Mouse (Mus musculus): ENCODE results near the gene Rassf7.

Gene Rassf7

DNA sequence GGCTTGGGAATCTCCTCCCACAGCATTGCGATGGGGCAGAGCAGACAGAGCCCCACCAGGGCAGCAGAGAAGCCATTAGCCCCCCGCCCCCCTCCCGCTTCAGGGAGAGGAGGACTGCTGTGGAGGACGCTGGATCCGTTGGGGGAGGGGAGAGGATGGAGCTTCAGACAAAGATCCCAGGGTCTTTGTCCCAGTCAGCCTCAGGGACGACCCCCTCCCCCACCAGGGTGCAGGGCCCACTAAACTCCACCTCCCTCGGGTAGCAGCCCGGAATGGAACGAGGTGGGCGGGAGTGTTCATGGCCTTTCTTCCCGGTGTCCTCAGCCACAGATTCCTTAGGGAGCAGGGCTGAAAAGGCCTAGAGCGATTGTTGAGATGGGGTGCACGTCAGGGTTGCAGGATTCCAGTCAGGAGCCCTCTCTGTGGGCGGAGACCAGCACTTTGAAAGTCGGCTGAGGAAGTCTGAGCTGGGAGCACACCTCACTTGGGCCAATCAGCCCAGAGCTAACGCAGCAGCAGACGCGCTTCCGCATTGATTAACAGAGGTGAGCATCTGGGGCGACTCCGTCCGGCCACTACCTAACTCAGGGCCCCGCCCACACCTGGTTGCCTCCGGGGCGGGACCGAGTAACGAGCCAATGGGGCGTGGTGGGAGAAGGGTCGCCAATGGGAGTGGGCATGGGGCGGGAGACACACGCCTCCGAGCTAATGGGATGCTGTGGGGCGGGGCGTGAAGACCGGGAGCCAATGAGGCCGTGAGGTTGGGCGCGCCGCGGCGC is at the start of gene Rassf7:
TSS of gene Rassf7 (plus strand) at position 760 of the 779 bp plus-strand sequence.
- peak; percentile 82 for DNase-seq (ENCODE audit: low spot score)

DNA sequence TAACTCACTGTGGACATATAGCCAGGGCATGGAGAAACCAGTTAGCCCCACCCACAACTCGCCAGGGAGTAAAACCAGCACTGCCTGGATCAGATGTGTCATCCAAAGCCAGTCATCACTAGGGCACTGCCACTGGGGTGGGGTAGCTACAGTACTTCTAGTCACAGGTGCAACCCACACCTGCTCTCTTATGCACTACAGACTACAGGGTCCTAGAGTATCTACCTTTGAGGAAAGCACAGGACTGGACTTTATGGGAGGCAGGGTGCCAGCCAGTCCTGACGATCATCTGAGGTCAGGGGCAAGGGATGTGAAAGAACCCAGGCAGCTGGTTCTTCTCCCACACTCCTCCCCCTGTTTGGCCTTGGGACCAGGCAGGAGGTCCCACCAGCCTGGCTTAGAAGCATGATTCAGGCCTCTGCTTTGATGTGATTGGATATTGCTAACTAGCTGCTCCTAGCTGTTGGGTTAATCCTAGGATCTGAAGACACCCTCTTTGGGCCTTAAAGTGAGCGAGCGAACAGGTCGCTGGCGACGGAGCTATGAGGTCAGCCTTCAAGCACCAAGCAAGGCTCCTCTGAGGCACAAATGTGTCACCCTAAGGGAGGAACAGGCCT is 47.7 kb upstream of the Rassf7 start:
- DNase-seq (ENCODE audit: low spot score): peak; percentile 45

DNA sequence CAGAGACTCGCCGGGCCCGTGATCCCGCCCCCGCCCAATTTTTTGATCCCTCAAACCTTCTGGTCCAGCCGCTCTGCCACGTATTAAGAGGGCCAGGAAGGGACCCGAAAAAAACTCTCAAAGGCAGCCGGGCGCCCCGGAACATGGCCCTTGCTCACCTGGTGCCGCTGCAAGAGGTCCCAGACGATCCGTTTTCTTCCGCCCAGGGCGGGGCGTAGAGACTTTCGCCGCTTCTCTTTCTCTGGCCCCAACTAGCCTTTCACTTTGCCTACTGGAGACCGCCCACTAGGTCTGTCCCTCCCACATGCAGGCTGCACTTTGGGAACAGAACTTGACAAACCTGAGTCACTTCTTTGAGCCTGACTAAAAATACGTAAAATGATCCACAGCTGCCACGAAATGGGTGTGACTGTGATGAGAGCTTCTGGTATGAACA is 47.1 kb upstream of the Rassf7 start:
- DNase-seq (ENCODE audit: low spot score): peak; percentile 67

DNA sequence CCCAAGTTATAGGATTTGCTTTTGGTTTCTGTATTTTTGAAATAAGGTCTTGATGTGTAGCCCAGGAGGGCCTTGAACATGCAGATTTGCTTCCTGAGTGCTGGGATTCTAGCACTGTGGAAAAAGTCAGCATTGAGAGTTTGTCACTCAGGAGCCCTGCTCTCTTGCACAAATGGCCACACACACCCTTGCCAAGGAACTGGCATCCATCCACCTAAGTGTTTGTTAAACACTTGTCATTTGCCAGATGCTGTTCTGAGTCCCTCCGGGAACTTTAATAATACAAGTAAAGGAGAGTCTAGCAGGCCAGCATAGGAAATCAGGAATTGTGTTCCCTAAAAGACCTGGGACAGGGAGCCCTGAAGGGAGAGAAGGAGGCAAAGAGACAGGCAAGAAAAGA is 46.4 kb upstream of the Rassf7 start:
- no peak for DNase-seq (ENCODE audit: low spot score)

DNA sequence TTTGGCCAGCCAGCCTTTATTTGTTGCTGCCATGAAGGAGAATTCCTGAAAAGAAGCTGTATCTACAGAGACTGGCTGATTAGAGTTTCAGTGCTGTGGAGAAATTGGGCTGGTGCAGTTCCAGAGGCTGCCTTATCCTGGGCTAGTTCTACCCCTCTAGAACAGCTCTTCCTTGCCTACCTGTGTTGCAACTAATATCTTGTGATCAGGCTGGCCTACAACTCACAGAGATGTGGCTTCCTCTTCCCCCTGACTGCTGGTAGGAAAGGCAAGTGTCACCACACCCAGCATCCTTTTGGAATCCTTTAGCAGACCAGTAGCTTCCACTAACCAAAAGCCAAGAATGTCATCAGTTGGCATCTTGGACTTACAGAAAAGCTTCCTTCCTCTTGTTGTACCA is 45.8 kb upstream of the Rassf7 start:
- no peak for DNase-seq (ENCODE audit: low spot score)

DNA sequence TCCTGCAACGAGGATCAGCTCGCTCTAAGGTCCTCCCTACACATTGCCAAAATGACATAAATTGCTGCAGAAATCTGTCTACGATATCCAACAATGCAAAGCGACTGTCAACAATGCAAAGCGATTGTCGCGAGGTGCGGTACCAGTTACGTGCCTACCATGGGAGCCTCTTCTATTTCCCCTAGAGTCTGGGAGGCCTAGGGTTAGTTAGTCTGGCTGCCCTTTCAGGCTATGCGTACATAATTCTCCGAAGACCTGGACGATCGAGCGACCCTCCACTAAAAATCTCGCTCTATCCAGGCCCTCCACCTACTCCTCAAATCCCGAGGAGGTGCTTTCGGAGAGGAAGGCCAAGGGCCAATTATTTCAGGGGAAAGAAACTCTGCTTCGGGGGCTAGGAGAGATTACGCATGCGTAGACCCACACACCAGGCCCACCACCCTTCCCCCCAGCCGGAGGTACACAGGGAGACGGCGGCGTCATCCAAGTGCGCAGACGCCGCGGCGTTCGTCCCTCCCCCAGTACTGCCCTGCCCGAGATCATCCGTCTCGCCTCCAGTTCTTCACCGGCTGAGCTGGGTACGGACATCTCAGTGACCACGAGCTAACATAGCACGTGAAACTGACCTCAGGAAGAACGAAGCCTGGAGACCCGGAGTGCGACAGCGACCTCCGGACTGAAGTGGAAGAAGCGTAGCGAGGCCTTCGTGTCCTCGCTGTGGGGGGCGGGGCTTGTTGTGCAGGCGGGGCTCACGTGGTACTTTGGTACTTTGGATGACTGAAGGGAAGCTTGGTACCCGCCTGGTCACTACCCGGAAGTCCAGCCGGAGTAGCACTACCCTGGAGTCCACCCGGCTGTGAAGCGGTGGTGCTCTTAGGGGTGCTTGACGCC is 43.3 kb upstream of the Rassf7 start, which contains the start of gene Rnh1:
TSS of gene Rnh1 (minus strand) at position 742 of the 891 bp plus-strand sequence.
- DNase-seq (ENCODE audit: low spot score): peak; percentile 84

DNA sequence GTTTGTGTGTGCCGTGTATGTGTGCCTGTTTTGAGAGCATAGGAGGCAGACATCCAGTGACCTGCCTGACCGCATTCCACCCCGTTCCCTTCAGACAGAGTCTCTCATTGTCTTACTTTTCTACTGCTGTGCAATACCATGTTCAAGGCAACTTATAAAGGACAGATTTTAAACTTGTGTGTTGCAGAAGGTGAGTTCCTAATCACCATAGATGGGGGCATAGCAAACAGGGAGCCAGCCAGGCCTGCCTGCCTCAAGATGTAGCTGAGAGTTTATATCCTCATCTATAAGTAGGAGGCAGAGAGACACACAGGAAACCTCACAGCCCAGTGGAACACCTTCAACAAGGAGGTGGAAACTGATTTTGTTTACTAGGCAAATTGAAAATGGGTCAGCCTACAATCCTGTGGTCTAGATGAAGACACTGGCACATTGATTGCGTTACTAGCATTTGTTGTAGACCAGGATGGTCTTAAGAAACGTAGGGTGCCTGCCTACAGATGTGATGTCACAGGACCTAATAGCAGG is 42.3 kb upstream of the Rassf7 start:
- DNase-seq (ENCODE audit: low spot score): no peak

DNA sequence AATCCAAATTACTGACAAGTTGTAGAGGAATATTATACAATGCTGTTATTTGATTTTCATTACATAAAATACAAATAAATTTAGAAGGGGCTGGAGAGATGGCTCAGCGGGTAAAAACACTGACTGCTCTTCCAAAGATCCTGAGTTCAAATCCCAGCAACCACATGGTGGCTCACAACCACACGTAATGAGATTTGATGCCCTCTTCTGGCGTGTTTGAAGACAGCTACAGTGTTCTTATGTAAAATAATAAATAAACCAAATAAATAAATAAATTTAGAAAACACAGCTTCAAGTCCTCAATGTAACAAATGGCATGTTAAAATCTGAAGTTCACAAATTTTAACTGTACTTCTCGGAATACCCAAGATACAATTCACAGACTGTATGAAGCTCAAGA is 40.6 kb upstream of the Rassf7 start:
- DNase-seq (ENCODE audit: low spot score): no peak

DNA sequence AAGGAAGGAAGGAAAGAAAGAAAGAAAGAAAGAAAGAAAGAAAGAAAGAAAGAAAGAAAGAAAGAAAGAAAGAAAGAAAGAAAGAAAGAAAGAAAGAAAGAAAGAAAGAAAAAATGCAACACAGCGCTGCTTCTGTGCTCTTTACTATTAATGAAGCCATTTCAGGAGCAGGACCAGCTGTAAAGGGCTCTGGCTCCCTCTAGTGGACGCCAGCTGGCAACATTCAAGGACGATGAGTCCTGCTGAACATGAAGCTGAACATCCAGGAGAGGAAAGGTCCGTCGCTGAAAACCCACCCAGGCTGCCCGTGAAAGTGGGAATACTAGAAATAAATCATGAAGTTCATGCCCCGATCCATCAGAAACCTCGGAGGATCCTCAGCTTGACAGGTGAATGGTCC is 39.5 kb upstream of the Rassf7 start:
- peak; percentile 81 for DNase-seq (ENCODE audit: low spot score)

DNA sequence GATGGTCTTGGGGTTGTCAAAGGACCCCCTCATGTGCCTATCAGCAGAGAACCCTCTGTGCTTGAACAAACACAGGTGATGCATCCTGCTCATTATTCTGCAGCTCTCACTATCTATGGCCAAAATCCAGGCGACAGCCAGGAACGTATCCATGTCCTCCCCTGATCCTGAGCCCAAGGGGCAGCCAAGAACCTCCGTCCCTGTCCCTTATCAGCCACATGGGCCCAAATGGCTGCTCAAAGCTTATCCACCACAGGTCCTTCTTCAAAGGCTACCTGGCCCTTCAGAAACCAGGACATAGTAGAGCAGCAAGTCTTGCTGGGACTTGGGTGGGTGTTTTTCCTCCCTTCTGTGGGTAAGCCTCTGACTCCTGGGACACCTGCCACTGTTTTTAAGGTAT is 27.5 kb upstream of the Rassf7 start:
- no peak for DNase-seq (ENCODE audit: low spot score)

DNA sequence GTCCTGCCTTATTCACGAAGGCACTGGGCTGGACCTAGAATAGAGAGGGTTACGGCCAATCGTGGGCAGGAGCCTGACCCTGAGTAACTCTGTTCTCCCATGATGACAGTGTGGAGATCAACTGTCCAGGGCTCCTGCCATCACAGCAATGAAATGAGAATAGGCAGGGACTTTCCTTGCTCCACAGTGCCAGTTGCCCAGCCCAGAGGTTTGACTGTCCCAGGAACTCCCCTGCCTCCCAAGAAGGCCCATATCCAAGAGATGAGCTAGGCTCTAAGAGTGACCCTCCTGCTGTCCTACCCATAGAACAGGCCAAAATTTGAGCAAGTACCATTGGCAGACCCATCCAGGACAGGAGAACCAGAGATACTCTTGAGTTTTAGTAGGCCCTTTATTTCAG is 26.9 kb upstream of the Rassf7 start:
- DNase-seq (ENCODE audit: low spot score): no peak

DNA sequence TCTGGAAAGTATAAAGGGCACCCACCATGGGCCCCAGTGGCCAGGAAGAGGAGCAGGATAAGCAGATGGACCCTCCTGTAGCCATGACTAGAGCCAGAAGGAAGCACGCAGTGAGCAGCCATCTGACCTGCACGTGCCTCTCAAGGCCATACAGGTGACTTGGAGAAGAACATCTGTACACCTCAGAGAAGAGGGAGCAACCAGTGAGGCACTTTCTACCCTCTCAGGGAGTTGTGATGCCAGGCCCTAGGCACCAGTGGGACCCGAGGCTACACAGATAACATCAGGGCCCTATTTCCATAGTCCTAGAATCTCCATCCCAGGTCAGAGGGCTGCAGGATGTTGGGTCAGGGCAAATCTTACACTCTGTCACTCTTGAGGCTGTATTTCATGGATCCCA is 25.4 kb upstream of the Rassf7 start:
- DNase-seq (ENCODE audit: low spot score): no peak

DNA sequence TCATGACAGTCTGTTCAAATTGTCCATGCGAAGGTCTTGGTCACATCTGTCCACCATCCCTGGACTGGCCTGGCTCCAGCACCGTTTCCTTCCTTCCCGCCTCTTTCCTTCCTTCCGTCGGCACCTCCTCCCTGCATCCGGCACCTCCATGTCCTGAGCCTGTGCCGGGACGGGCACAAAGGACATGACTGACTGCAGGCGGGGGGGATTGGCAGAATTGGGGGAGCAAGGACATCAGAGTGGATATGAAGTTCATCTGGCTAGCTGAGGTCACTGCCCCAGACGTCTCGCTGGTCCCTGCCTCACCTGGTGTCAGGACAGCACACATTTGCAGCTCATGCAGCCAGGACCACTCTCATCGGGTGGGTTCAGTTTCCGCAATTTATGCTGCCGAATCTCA is 24.6 kb upstream of the Rassf7 start:
- no peak for DNase-seq (ENCODE audit: low spot score)

DNA sequence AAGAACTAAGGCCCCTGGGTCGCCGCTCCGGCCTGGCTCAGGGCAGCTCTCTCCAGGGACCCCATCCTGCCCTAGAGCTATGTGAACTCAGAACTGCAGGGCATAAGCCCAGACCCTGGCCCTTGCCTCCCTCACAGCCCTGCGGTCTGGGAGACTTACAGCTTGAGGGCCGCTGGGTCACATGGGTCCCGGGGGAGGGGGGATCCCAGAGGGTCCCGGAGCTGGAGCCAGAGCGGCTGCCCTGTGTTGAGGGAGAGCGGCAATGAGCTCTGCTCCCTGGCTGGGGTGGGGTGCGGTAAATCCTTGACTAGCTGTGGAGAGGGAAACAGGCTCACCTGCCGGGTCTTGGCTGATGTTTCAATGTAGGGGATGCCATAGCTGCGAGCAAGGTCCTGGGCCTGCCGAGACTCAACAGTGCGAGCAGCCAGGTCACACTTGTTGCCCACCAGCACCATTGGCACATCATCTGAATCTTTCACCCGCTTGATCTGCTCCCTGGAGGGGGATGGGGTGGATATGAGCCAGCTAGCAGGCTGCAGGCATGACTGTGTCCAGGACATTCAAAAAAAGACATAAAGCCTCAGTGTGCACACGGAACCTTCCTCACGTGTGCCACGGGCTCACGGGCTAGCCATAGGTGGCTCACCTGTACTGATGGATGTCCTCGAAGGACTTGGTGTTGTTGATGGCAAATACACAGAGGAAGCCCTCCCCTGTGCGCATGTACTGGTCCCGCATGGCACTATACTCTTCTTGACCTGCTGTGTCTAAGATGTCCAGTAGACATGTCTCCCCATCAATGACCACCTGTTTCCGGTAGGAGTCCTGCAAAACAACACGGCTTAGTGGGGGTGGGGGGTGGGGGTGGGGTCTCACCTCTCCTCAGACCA is 23.6 kb upstream of the Rassf7 start:
- DNase-seq (ENCODE audit: low spot score): no peak

DNA sequence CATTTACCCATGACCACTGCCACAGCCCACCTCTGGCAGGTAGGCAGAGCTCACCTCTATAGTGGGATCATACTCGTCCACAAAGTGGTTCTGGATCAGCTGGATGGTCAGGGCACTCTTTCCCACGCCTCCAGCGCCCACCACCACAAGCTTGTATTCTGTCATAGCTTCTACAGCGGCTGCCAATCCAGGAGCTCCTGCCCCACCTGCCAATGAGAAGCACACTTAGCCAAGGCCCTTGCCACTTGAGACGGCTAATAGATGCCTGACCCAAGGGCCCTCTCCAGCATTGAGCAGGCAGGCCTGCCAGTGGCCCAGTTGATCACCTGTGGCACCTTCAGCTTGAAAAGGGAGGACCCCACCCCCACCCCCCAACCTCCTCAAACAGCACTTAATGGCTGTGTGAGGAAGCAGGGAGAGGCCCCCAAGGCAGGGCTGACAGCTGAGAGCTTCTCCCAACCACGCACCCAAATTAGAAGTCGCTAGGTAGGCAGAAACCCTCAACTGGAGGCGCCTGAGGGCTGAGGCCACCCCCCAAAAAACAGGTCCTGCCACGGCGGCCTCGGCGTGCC is 22.8 kb upstream of the Rassf7 start:
- no peak for DNase-seq (ENCODE audit: low spot score)

DNA sequence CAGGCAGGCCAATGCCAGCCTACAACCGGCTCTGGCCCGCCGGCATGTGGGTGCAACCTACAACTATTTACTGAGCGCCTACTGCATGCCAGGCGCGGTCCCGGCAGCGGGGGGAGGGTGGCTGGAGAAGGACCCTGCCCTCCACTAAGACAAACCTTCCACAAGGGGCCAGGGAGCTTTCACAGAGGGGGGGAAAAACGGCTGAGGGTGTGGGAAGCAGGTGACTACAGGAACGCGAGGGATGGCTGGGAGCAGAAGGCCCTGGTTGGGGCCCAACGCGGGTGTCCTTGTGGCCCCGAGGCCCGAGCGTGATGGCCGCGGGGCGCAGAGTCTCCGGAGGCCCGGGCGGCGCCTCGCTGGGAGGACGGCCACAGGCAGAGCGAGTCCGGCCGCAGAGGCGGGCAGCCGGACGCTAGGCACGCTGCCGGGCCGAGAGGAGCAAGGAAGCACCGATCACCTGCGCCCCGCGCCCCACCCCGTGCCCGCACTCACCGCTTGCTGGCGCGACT is 22.3 kb upstream of the Rassf7 start:
- DNase-seq (ENCODE audit: low spot score): peak; percentile 70

DNA sequence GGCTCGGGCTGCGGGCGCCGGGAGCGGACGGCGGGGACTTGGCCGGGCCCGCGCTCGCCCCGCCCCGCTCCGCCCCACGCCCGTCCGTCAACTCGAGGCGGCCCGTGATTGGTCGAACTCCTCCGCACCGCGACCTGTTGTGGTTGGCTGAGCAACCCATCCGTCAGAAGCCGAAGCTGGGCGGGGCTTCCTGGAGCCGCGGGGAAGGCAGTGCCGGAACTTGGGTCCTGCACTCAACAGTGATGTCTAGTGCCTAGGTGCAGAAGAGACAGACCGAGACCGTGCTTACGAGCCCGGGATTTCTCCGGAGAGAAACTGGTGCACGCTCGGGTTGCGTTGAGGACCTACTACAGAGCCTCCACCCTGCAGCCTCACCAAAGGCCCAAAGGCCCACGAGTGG is 21.7 kb upstream of the Rassf7 start, which contains the start of the genes Hras and Lrrc56:
TSS of gene Hras (minus strand) at position 58 of the 400 bp plus-strand sequence.
TSS of gene Lrrc56 (plus strand) at position 210 of the 400 bp plus-strand sequence.
- peak; percentile 97 for DNase-seq (ENCODE audit: low spot score)

DNA sequence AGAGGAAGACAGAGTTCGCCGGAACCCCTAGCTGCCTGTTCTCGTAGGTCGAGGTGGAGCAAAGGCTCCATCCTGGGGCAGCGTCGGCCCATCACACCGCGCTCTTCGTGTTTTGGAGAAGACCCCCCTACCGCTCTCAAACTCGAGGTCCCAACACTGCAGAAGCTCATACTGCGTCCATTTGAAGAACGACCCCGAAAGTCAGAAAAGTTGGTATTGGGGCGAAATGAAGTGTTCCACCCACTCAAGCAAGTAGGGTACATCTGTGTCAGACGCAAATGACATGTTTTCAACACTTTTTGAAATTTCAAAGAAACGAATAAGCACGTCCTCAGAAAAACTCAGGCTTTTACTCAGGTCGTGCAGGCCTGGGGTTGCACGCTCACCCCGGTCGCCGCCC is 21.3 kb upstream of the Rassf7 start:
- no peak for DNase-seq (ENCODE audit: low spot score)

DNA sequence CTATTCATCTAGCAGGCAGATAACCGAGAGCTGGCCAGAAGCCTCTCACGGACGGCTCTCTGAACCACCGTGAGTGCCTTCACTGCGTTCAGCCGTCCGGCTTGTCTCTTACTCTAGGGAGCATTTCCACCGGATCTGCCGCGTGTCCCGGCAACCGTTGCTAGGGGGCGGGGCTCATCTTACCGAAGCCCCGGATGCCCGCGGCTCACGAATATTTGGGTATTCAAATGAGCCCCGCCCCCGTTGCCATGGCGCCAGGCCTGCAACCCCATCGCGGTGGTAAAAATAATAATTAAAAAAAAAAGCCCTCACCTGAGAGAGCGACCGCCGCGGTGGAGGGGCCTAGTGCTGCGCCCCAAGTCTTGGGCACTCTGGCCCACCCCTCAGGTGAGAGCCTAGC is 20.8 kb upstream of the Rassf7 start:
- peak; percentile 94 for DNase-seq (ENCODE audit: low spot score)

DNA sequence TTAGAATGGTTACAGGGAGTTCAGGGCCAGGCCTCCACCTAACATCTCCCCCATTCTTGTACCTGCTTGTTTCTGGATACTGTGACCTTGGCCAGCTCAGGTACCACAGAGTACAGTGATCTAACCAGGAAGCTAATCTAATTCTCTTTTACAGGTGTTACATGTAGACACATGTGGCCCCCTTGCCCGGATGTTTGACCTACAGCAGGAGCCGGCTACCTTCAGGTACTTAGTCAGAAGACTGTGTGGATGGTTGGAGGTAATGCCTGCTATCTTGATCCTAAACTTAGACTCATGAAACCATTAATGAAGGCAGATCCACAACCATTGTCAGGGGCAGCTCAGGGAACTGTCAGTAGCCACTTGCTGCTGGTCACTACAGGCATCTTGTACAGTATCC is 19.9 kb upstream of the Rassf7 start:
- no peak for DNase-seq (ENCODE audit: low spot score)
